Mouse (Mus musculus): ENCODE data around the gene Il17ra.

Il17ra gene

GRCm38 (mm10) chr6:120510425-120510824 is 47.4 kb downstream of the Il17ra start:
- DNase-seq = no peak

- DNase-seq = no peak
Observed at GRCm38 (mm10) chr6:120511212-120511611, 48.2 kb downstream of the Il17ra start.

- DNase-seq = no peak
Observed at GRCm38 (mm10) chr6:120516422-120516821, 53.4 kb downstream of the Il17ra start.

DNA sequence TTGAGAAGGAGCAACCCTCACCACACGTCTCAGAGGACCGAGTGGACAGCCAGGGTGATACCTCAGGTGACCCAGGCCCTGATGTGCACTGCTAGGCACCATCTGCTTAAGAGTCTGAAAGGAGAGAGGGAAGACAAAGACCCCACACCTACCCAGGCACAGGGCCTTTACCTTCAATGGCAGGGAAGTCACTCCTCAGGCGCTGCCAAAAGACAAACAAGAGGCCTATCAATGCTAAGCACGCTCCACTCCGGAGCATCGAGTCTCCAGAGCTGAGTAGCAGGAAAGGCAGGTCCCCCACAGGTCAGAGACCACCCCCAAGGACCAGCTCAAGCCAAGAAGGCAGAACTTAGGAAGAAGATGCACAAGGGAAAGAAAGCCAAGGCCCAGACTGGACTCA is 53.8 kb downstream of the Il17ra start:
- no peak for DNase-seq

- no peak for DNase-seq
Observed at GRCm38 (mm10) chr6:120517311-120517710, 54.3 kb downstream of the Il17ra start.

GRCm38 (mm10) chr6:120519647-120520046 is 56.6 kb downstream of the Il17ra start:
- peak in 1 of 2 experiments; percentile 13 for DNase-seq

DNA sequence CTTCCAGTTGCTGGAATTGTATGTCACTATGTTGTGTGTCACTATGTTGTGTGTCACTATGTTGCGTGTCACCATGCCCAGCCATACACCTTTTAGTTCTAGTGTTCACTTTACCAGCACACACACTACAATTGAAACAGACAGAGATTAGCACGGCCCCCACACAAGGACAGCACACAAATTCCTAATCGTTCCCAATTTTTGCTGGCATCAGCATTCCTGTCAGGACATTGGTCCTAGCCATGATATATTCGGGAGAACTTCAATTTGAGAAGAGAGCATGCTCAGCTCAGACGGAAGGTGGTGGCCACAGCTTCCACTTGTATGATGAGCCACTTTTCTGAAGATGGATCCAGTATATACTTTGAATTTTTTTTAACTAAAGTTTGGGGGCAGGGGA is 61.7 kb downstream of the Il17ra start:
- DNase-seq = no peak

DNA sequence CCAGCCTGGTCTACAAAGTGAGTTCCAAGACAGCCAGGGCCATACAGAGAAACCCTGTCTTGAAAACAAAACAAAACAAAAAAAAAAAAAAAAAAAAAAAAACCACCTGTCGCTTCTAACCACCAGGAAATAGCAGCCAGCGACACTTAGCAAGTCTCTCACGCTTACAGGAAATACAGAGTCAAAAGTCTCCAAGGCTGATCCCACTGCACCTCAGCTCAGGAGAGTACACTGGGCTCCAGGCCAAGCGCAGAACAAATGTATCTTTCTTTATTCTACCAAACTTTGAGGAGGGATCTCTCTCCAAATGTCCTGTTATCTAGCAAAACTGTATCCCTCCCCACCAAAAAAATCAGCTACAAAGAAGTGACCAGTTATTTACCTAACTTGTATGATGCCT is 66.1 kb downstream of the Il17ra start:
- DNase-seq = no peak

- DNase-seq = peak; percentile 92 to 97
Observed at GRCm38 (mm10) chr6:120531020-120531965, 68.2 kb downstream of the Il17ra start, which contains the start of gene Hdhd5. TSS of gene Hdhd5 (minus strand) at chr6:120531319.

DNA sequence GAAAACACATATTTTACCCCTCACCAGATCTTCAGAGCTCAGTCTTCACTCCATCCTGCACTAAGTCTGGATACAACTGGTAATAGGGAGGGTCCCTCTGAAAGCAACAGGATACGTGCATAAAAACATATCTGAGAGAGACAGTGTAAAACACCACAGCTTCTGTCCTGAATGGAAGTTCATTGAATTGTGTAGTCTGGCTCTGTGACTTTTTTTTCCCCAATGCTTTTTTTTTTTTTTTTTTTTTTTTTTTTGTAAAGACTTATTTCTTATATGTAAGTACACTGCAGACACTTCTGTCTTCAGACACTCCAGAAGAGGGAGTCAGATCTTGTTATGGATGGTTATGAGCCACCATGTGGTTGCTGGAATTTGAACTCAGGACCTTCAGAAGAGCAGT is 69.5 kb downstream of the Il17ra start:
- DNase-seq = no peak

GRCm38 (mm10) chr6:120536337-120536736 is 73.3 kb downstream of the Il17ra start:
- no peak for DNase-seq

All from kidney, postnatal 36 days (tissue).